ENCODE assay signal across 22 mouse cellular contexts in genomic region chr3:37753148-37753547, GRCm38 (mm10). TPM values are rescaled to one million over a fixed set of nuclear protein-coding genes. Genes with fewer than 3 reads are reported as not detected.
A peak's percentile ranks its signal among the peaks of the same experiment; 100 is the strongest.
DNase-seq lines count a peak whose midpoint lies in the region; ATAC-seq and TF ChIP-seq lines count a peak whose summit lies in the region.
"Had no signal": no experiment of that assay in that cellular context is flagged by ENCODE, and none has a peak within 500 bp of the region (broad histone marks: within the 10 kb centered on the region; RNA-seq: fewer than 3 reads in every experiment).

No protein-coding gene starts in this region.

- no peak overlapping the region for H3K4me3 ChIP-seq in gastrocnemius, adult 2 months
- no peak overlapping the region for H3K4me3 ChIP-seq in brown adipose tissue, adult 24 weeks (ENCODE audit: insufficient read depth, low read depth, low read length)
- H3K4me3 ChIP-seq: embryonic facial prominence, embryonic 13.5 days; forebrain, embryonic 13.5 days; heart, embryonic 10.5 days; hindbrain, embryonic 10.5 days had no signal

- no peak for TF ChIP-seq CTCF in gastrocnemius, adult 2 months (IDR thresholded peaks at IDR 0.05)

- intact Hi-C loops in gastrocnemius, adult 2 months (cut with DNase I) = no loop called here

- H3K27ac ChIP-seq in gastrocnemius, adult 2 months = peak overlapping the region; percentile 48
- H3K27ac ChIP-seq in brown adipose tissue, adult 24 weeks (replicated peaks; ENCODE audit: low read depth, low read length) = peak overlapping the region; percentile 22; the same call in 1 of the 2 replicates
- H3K27ac ChIP-seq: embryonic facial prominence, embryonic 13.5 days; forebrain, embryonic 13.5 days; heart, embryonic 10.5 days; hindbrain, embryonic 10.5 days; hindbrain, embryonic 14.5 days had no signal

- H3K4me1 ChIP-seq in brown adipose tissue, adult 24 weeks (ENCODE audit: control insufficient read depth, insufficient read depth, insufficient read length, low read length) = peaks cover 5% of the 10 kb centered on the region; the same call in 1 of the 2 replicates

- peak; percentile 74 for ATAC-seq in inflammation-experienced regulatory T-cells, adult 6 months
- ATAC-seq: forebrain, embryonic 13.5 days; forebrain, postnatal 0 days; intestine, postnatal 0 days had no signal

- no peak for DNase-seq in gastrocnemius, adult 2 months
- DNase-seq in gastrocnemius, postnatal 4 days (ENCODE audit: low spot score in 2 of 2) = no peak
- peak; percentile 34 for DNase-seq in CD4-positive helper T cell, adult 2 months (ENCODE audit: low read depth, low spot score)
- no peak for DNase-seq in kidney, adult 9 months
- no peak for DNase-seq in frontal cortex, postnatal 25 days (ENCODE audit: low spot score in 2 of 2)
- no peak for DNase-seq in gastrocnemius, postnatal 25 days
- DNase-seq: adrenal gland, adult 8-10 months; adrenal gland, postnatal 36 days; B cell, adult 2 months; cerebellum, adult 11 months; cerebellum, adult 9-10 months; cerebellum, postnatal 25 days; forebrain, postnatal 0 days; heart, postnatal 10 days had no signal

RNA-seq across cellular contexts. Expression of gene Gm5148, which starts 28.9 kb away (rescaled TPM):
- under 1 TPM in 1 of 2 experiments, not detected in 1; 0.25 TPM for total RNA-seq in gastrocnemius, adult 2 months (2021)
- total RNA-seq in gastrocnemius, postnatal 4 days (2021) = under 1 TPM in 1 of 2 experiments, not detected in 1; 0.21 TPM
- 1.4 TPM in 1 of 2 replicates, not detected in the other for polyA plus RNA-seq in brown adipose tissue, adult 24 weeks (2012; ENCODE audit: insufficient read depth, insufficient read length, missing spikeins)
- polyA plus RNA-seq in inflammation-experienced regulatory T-cells, adult 6 months (2017; shearing (Covaris generic)) = 1 to 10 TPM; 1.0 to 2.0 (median 1.6) TPM
- total RNA-seq in gastrocnemius, postnatal 25 days (2021) = under 1 TPM in 1 of 2 experiments, not detected in 1; 0.18 TPM
